Mouse (Mus musculus): ENCODE results near the gene Supt20.

Gene Supt20

DNA sequence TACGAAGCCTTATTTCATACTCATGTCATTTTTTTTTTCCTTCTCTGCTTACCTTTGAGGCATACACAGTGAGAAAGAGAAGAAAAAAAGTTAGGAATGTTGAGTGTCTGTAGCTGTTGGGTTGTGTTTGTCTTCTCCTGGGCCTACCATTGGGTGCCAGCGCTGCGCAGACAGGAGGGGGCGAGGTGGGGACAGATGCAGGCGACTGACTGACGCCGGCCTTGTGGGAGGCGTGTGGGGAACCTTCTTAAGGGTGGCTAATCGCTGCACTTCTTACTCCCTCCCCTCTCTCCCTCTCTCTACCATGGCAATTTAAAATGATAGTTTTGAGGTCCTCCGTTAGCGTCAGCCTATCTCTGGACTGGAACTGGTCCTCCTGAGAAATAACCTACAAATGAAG lies 63.5 kb downstream of the Supt20 start:
- DNase-seq (ENCODE audit: low read depth) = no peak

DNA sequence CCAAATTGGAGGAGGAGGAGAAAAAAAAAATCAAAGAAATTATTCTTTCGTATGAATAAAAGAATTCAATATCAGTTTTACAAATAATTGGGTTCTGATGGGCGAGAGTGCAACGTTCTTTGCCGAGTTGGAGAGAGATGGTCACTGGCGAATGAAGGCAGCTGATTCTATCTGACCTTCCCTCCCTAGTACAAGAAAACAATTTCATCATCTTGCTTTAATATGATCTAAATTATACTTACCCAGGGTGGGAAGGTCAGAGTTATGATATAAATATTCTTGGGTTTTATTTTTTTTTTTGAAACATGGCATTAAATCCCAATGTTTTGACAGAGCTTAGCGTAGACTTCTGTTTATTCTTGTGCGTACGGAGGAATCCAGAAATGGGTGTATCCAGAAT lies 64.8 kb downstream of the Supt20 start:
- no peak for DNase-seq (ENCODE audit: low read depth)

- DNase-seq (ENCODE audit: low read depth) = no peak
These were observed 66.6 kb downstream of the Supt20 start for GRCm38 (mm10) chr3:54759211-54759610.

GRCm38 (mm10) chr3:54760321-54761115 lies 67.9 kb downstream of the Supt20 start:
- DNase-seq (ENCODE audit: low read depth) = no peak

GRCm38 (mm10) chr3:54761258-54761657 lies 68.7 kb downstream of the Supt20 start:
- DNase-seq (ENCODE audit: low read depth) = no peak

- no peak for DNase-seq (ENCODE audit: low read depth)
These were observed 71.8 kb downstream of the Supt20 start for GRCm38 (mm10) chr3:54764418-54764817.

GRCm38 (mm10) chr3:54765521-54765920 lies 72.9 kb downstream of the Supt20 start:
- peak; percentile 21 for DNase-seq (ENCODE audit: low read depth)

DNA sequence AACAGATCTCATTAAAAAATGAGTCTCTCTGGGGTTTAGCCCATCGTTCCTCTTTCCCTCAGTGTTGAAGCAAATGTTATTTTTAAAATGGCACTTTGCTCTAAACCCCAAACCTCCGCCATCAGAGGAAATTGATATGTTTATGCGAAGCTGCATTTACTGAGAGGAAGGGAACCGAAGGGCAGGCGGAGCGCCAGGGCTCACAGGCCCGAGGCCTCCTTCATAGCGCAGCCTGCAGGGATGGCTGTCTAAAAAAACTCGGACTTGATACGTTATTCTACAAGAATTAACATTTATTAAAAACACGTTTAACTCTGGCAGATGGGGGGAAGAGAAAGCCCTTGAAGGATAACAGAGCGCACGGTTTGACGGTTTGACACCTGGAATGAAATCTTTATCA lies 73.4 kb downstream of the Supt20 start:
- DNase-seq (ENCODE audit: low read depth) = no peak

- DNase-seq (ENCODE audit: low read depth) = no peak
These were observed 74.2 kb downstream of the Supt20 start for GRCm38 (mm10) chr3:54766811-54767210.

DNA sequence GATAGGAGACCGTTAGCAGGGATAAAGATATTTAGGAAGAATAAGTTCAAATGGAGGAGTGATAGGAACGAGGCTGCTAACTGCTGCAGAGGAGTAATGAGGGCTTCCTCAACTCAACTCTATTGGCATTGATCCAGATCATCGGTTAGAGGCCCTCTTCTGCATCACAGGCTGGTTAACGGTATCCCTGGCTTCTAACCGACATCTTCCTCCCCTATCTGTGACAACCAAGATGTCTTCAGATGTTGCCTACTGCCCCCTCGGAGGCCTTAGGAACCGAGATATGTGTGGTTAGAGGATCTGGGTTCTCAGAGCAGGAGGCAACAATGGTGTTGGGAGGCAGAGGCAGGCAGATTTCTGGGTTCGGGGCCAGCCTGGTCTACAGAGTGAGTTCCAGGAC lies 76.0 kb downstream of the Supt20 start:
- DNase-seq (ENCODE audit: low read depth) = peak; percentile 56

- no peak for DNase-seq (ENCODE audit: low read depth)
These were observed 77.0 kb downstream of the Supt20 start for GRCm38 (mm10) chr3:54769349-54770275.

DNA sequence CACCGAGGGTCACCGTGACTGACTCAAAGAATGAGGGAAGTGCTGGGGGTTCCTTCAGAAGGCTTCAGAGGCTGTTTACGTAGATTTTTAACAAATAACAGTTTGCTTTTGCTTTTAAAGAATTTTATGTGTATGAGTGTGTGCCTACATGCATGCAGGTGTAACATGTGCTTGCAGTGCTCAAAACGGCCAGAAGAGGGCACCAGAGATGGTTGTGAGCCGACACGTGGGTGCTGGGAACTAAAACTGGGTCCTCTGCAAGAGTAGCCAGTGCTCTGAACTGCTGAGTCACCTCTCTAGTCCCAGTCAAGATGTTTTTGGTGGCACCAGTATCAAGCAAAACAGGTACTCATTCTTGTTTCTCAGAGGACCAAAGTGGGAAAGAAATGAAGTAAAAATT lies 81.0 kb downstream of the Supt20 start:
- no peak for DNase-seq (ENCODE audit: low read depth)

GRCm38 (mm10) chr3:54775989-54776631 lies 83.5 kb downstream of the Supt20 start:
- no peak for DNase-seq (ENCODE audit: low read depth)
